Mouse (Mus musculus): ENCODE data around the gene Bnc2. TPM values are rescaled to one million over a fixed set of nuclear protein-coding genes. Genes with fewer than 3 reads are reported as not detected.

The Bnc2 gene
- total RNA-seq, 2 experiments from 2014 or later, result 1.7 to 3.6 TPM

DNA sequence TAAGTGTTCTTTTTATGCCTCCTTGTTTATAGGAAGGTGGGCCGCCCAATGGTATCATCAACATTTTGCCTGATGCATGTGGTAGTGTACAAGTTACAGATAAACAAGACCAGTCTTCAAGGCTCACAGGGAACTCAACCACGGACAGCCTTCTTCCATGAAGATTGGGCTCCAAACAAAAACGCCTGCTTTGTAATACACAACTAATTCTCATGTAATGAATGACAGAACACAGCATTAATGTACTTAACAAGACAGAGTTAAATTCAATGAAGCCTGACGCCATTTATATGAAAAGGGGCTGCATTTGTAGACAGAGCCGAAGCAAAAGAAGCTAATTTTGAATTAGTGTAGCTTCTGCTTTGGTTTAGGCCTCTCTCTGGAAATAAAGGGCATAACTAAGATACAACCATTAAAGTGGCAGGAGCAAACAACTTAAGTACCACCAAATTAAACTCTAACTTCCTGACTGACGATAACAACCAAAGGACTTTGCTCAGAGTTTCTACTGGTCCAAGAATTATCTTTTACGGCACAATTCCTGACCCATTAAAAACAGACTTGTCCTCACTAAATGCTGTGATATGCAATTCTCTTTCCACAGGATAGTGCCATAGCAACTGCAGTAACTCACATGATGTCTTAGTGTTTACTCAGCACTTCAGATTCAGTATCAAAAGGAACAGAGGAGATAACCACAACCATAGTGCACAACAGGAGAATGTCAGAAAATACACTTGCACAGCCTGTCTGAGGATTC lies 225.6 kb downstream of the Bnc2 start:
- DNase-seq, result no peak
- intact Hi-C loops (cut with DNase I), result no loop called here

DNA sequence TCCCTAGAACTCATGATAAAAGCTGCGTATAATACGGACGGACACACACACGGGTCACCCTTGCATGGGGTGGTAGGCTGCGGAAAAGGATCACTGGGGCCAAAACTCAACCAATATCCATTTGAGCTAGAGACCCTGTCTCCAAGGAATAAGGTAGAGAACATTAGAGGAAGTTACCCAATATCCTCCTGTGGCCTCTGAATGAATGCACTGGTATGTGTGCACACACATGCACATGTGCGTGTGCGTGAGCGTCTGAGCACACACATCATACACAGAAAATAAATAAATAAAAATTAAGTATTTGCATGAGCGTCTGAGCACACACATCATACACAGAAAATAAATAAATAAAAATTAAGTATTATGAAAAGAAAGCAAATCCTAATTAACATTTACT lies 241.8 kb downstream of the Bnc2 start:
- intact Hi-C loops (cut with DNase I), result no loop called here
- no peak for DNase-seq

DNA sequence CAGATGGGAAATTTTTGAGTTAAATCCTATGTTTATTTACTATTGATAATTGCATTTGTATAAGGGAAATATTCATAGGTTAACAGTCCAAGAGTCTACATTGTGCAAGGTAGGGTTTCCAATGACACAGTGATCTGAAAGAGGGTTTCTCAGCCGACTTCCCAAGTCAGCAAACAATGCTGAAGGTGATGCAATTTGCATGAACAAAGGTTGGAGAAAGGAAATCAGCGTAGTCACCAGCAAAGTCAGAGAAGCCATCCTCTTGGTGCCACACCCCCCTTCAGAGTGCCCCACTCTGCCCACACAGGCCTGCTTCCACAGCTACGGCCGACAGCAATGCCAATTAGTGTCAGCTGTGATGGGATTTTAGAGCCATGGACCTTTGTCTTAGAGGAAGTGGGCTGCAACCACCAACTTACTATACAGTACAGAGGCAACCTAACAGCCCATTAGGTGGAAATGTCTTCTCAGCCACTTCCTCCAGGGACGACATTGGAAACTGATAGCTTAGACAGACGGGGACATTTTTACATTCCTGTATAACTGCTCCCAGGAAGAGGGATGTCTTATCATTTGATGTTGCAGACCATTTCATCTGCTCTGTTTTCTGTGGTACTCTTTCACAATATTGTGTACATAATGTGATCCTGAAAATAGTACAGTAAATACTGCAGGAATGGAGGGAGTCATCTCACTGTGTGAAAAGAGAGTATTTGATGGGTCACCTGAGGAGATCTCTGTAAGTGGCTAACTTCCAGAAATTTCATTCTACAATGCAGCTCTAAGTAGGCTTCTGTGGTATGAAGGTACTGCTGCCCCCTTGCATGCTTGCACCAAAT lies 243.2 kb downstream of the Bnc2 start:
- intact Hi-C loops (cut with DNase I), result no loop called here
- no peak for DNase-seq

DNA sequence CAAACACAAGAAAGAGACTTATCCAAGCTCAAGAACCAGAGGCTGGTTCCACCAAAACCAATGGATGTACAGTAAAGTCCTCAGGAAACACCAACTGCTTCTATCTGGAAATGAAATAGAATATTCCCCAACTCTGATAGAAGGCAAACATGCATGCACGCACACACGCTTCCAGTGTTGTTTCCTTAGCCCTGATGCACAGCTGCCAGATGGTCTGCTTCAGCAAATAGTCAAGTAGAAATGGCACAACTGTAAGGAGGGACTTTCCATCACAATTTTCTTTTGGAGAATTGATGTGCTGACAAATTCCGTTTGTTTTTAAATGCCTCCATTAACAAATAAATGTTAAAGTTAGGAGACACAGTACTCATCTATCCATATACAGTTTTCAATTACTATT lies 247.1 kb downstream of the Bnc2 start:
- intact Hi-C loops (cut with DNase I), result no loop called here
- no peak for DNase-seq

DNA sequence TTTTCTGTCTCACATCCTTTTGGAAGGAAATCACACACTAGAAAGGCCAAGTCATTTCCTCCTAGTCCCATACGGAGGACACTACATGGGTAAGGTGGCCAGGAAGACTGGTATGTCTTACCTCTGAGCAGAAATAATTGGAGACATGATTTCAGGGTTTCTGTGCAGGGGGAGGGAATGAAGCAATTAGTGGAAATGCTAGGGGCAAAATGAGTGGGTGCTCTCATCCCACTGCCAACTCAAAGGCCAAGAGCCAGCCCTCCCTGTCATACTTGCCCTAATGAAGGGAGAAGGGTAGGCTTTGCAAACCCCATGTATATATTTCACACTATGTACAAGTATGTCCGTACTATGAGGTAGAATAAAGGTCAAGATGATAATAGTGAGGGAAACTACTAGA lies 263.6 kb downstream of the Bnc2 start:
- intact Hi-C loops (cut with DNase I), result no loop called here
- DNase-seq, result no peak

DNA sequence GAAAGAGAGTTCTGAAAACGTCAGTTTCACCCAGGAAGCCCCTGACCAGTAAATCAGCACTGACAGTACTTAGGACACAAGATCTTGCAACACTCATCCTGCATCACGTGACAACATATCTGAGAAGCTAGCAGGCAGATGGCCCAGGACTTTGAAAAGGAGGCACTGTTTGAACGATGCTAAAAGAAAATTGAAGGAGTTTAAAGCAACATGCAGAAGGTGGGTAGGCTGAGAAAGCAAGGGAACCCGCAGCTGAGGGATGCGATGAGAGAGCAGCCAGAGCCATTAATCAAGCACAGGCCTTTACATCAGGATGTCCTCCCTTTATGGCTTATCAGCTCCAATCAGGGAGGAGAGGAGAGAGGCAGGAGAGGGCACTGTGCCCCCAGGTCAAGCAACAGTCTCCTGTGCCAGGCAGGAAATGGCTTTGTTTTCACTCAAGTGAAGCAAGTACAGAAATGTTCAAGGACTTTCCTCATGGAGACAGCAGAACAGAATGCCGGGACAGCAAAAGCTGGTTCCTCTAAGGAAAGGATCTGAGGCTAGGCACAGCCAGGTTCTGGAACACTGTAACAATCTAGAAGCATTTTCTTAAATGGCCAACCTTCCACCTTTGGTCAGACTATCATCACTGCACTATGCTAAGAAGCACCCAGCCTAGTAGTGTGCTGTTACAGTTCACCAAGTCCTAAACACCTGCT lies 267.6 kb downstream of the Bnc2 start:
- intact Hi-C loops (cut with DNase I), result no loop called here
- no peak for DNase-seq

DNA sequence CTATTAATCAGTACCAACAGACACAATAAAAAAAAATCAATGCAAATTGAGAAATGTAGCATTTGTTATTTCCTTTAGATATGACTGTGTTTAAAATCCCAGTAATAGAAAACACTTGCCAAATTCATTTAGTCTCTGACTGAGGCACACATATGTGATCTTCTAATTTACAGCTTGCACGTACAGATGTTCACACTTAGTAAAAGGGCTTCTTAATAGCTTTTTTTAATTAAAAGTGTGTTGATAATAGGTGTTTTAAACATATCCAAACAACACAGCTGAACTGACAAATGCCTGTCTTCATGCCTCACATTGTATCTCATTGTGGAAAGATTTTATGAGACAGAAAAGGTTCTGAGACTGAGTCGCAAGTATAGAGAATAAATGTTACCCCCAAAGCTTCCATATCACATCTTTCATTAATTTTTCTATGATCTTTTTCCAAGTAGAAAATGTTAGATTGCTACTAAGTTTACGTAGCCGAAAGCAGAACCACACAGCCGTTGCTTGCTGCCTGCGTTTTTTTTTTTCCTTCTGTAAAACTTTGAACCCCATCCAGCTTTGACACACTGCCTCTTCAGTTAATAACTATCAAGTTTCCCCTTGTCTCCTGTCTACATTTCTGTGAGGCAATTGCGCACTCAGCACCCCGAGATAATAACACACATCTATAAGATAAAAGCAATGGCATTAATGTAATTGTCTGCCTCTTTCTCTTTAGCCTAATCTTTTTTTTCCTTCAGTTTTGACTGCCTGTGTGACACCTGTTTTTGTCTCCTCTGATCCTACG lies 271.5 kb downstream of the Bnc2 start:
- intact Hi-C loops (cut with DNase I), result no loop called here
- no peak for DNase-seq

DNA sequence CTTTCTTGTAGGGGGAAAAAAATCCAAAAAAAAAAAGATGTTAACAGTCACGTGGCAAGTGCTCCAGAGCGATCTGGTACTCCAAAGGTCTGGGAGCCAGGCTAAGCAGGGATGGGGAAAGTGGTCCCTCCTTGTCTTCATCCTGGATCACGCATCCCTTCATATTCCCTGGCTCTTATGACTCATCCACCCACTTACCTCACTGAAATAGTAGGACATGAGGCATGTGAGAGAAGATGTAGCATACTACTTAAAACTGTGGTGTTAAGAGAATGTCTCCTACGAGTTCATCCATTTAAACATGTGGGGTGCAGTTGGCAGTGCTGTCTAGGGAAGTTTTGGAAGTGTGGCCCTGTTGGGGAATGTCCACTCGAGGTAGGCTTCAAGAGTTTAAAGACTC lies 286.1 kb downstream of the Bnc2 start:
- DNase-seq, result no peak
- intact Hi-C loops (cut with DNase I), result no loop called here

DNA sequence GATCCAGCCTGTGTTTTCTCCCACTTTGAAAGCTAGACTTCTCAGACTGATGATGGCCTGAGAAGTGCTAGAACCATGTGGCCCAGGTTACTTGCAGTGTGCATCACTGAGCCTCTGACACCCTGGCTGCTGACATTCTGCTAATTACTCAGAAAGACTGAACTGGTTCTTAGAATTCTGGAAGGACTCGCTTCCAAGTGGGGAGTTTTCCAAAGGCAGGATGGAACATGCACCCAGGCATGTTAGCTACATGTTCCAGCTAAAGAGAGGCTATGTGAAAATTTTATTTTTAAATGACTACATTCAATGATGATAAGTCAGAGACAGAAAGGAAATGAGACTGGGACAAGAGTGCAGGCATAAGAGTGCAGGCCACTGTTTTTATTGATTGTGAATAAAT lies 289.9 kb downstream of the Bnc2 start:
- intact Hi-C loops (cut with DNase I), result no loop called here
- DNase-seq, result no peak

DNA sequence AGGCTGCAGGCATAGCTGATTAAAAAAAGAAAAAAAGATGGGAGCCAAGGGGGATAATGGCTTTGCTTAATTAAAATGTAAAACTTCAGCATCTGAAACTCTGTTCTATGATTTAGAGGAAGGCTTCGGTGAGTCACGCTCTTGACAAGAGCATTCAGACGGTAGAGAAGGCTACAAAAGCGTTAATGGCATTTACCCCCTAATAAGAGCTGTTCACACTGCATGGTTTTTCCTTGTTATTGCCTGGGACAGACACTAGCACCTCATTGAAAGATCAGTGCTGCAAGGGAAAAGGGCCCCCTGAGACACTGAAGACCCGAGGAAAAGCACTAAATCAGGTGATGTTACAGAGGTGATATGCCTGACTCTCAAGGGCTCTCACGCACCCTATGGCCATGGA lies 295.8 kb downstream of the Bnc2 start:
- intact Hi-C loops (cut with DNase I), result no loop called here
- no peak for DNase-seq

DNA sequence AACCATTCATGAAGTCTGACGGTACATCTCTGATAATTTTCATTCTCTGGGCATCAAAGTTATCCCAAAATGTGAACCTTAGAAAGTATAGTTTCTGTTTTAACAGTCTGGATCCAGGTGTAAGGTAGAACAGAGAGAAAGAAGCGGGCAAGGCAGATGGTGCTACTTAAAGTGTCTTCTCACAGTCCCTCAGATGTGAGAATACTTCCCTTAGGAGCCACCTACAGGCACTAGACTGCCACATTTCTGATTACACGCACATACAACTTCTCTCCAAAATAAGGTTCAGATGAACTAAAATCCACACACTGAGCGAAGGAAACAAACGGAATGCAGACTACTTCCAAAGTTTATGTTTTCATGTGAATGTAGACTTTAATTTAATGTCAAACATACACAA lies 297.6 kb downstream of the Bnc2 start:
- DNase-seq, result no peak
- intact Hi-C loops (cut with DNase I), result no loop called here

DNA sequence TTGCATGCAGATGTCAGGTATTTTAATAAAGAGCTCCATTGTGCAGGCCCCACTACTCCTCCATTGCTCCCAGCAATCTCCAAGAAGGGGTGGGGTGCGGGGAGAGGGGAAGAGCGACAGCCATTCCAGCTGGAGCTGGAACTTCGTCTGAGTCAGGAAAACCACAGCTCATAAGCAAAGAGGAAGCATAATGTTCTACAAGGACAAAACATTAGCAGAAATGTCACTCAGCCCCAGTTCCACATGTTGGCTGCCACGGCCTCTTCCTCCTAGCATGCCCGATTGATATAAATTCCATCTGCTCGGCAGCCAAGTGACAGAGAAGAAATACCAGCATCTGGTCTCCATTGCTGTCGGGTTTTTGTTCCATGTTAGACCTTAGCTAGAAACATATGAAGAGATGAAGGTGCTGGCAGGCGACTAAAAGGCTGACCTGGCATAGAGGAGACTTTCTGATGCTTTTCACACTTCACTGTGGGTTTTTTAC lies 312.7 kb downstream of the Bnc2 start:
- DNase-seq, result peak; percentile 15 to 20
- intact Hi-C loops (cut with DNase I), result loop anchor here (10.0 kb wide), 1 partner anchor 298 kb away; no protein-coding TSS in a partner anchor

DNA sequence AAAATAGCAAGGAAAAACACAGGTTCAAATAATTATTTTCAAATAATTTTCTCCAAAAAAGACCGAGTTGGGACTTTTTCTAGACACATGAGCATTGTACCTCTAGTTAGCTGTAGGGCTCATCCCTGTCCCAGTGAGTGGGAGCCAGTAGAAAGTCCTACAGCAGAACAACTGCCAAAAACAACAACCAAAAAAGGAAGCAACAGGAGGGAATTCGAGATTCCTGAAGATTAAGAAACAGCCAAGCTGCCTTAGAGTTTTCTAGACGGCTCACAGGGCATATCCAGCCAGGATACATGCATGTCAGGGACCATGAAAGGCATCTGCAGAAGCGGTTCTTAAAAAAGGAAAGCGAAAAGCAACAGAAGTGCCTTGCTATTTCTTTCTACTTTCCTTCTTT lies 313.9 kb downstream of the Bnc2 start:
- no peak for DNase-seq
- intact Hi-C loops (cut with DNase I), result loop anchor here (10.0 kb wide), 1 partner anchor 296 kb away; no protein-coding TSS in a partner anchor

DNA sequence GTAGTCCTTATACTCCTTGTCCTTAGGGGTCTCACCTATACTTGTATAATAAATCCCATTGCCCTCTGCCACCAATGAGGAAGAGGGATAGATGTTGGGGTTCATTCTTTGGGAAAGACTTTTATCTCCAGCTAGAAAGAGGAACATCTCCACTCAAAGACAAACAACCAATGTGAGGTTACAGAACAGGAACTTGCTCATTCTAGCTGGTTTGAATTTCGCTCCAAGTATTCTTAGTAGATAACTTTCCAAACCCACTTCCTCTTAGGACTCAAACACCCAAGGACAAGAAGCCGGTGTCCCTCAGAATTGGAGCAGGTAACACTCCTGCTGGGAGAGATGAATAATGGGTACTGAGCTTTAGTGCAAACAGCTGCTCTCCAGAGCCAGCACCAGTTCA lies 315.1 kb downstream of the Bnc2 start:
- DNase-seq, result no peak
- intact Hi-C loops (cut with DNase I), result loop anchor here (10.0 kb wide), 1 partner anchor 295 kb away; no protein-coding TSS in a partner anchor

DNA sequence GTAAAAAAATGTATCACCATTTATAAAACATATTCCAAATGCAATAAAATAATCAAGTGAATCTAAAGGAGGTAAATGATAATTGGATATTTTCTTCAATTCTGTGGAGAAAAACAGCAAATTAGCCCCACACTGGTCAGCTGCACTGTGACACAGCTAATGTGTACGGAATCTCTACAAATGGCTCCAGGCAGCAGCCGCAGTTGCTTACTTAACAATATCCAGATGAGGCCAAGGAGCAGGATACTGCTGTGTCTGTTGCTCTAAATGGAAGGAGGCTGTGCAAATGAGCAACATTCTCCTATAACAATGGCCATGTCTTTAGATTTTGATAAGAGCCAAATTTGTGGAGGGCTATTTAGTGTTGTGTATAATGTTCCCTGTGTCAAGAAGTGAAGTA lies 316.9 kb downstream of the Bnc2 start:
- DNase-seq, result no peak
- intact Hi-C loops (cut with DNase I), result no loop called here

DNA sequence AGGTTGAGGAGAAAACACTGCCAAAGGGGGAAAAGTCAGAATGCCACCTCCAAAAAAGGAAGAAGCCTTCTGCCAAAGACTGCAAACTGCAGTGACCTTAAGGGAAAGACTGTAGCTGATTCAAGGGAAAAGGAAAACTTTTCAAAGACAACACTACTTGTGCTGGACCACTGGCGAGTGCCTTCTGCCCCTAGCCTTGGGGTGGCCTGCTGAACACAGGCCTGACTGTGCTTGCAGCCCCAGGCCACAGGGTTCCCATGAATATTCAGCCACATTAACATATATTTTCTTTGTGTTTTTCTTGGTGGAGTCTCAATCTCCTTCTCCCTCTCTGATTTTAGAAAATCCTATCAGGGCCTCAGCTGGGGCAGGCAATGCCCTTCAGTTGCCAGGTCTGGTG lies 317.7 kb downstream of the Bnc2 start:
- no peak for DNase-seq
- intact Hi-C loops (cut with DNase I), result no loop called here

DNA sequence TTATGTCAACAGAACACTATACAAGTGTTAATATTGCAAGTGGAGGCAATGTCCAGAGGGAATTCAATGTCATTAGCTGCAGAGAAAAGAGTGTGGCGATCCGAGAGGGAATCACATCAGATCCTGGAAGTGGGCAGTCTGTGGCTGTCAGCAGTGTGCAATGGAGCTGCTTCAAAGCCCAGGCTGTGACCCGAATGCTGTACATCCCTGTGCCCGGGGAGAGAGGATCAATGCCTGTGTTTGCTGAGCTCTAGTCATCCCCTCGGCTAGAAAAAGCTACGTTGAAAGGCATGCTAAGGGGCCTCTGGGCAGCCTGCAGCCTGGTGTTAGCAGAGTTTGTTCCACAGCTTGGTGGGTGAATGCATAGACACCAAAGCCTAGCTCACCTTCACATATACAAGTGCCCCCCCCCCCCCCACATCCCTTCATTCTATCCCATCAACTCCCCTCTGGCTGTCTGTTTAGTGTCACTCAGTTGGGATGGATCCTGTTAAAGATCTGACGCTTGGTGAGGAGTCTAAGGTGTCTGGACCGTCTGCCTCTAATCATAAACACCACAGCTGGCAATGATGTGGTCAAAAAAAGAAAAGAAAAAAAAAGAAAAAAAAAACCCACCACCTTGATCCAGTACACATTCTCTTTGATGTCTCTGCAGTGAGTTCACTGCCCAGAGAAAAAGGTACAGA lies 318.5 kb downstream of the Bnc2 start:
- no peak for DNase-seq
- intact Hi-C loops (cut with DNase I), result no loop called here

DNA sequence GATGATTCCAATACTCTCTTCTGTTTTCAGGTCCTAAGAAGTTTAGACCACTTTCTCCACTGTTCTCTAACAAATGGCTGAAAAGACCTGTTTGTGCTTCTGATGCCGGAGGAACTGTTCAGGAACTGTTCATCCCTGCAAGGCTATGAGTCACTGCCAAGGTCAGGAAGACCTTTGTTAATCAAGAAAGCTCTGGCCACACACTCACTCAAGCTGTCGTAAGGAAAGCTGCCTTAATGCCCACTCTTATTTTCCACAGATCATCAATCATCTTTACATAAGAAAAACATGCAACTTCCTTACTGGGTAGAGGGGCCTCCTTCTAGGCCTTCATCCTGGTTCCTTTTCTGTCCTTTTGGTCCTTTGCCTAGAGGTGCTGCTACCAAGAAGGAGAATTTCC lies 322.4 kb downstream of the Bnc2 start:
- no peak for DNase-seq
- intact Hi-C loops (cut with DNase I), result no loop called here

DNA sequence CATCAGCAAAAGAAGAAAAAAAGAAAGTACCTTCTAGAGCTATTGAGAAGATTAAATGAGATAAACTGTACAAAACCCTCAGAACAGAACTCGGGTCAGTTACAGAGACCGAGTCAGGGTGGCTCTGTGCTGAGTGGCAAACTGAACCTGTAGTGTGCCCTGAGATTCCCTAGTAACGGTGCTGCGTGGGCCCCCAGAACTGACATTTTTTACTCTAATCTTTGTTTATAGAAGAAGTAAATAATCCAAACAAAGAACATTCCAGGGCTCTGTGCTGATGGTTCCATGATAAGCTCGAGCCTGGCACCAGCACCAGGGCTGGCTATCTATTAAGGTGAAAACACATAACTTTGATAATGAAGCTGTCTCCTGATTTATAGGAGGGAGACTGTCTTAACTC lies 325.5 kb downstream of the Bnc2 start:
- DNase-seq, result no peak
- intact Hi-C loops (cut with DNase I), result no loop called here

DNA sequence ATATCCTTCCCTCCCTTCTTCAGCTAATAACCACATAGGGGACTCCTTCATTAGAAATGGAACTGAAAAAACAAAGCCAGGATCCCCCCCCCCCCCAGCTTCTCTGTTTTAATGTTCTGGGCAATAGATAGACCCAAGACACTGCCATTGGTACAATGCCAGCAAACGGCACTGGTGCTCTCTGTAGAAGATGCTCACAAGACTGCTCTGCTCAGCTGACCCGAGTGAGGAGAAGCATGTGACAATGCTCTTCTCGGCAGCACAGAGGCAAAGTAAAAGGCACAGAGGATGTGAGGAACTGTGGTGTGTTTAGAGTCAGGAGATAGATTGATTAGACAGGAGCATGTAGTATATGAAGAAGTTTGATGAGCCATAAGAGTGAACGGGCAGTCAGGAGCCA lies 335.9 kb downstream of the Bnc2 start:
- intact Hi-C loops (cut with DNase I), result no loop called here
- DNase-seq, result no peak
